Mouse (Mus musculus): ENCODE results near the gene Fopnl. TPM values are rescaled to one million over a fixed set of nuclear protein-coding genes. Genes with fewer than 3 reads are reported as not detected.

The Fopnl gene
- polyA plus RNA-seq, 1 experiment from 2014 or later: 164 TPM

DNA sequence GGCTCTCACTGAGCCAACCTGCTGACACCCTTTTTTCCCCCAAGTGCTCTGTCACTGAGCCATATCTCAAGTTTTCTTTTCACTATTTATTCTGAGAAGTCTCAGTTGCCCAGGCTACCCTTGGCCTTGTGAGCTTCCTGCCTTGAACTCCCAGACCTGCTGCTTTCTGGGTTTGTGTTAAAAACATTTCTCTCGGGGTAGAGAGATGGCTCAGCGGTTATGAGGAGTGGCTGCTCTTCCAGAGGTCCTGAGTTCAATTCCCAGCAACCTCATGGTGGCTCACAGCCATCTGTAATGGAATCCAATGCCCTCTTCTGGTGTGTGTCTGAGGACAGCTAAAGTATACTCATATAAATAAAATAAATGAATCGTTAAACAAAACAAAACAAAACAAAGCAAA lies 35.0 kb upstream of the Fopnl start:
- Histone ChIP-seq H3K4me1 (no peaks in the 10 kb centered on the region), H3K9me3 (no peaks in the 10 kb centered on the region), H3K4me2 (no peak overlapping the region), H3K9ac (no peak overlapping the region), H3K36me3 (no peaks in the 10 kb centered on the region), H3K27ac (no peak overlapping the region), H3K27me3 (no peaks in the 10 kb centered on the region), H3K4me3 (no peak overlapping the region)
- WGBS: 72% methylated on average over 3 of the region's 3 CpGs
- no peak for ATAC-seq (ENCODE audit: borderline replicate concordance, extremely low read depth, low FRiP score, low TSS enrichment)

DNA sequence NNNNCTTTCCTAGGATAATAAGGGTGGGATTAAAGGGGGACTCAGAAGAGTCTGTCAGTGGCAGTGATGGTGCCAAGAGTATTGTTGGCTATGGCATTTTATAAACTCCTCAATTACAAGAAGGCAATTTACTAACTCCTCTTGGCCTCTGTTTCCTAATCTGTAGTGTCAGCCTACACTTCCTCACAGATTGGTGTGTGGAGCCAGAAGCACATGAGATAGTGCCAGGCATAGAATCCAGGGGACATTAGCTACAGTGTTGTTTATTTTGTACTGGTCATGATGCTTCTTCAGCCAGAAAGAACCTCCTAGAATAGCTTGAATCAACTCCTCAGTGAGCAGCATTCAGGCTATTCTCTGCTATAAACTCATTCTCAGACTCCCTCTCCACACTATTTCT lies 34.4 kb upstream of the Fopnl start:
- Histone ChIP-seq H3K36me3 (no peaks in the 10 kb centered on the region), H3K27me3 (no peaks in the 10 kb centered on the region), H3K9ac (no peak overlapping the region), H3K4me2 (no peak overlapping the region), H3K27ac (no peak overlapping the region), H3K9me3 (no peaks in the 10 kb centered on the region), H3K4me3 (no peak overlapping the region), H3K4me1 (no peaks in the 10 kb centered on the region)
- ATAC-seq (ENCODE audit: borderline replicate concordance, extremely low read depth, low FRiP score, low TSS enrichment): no peak

DNA sequence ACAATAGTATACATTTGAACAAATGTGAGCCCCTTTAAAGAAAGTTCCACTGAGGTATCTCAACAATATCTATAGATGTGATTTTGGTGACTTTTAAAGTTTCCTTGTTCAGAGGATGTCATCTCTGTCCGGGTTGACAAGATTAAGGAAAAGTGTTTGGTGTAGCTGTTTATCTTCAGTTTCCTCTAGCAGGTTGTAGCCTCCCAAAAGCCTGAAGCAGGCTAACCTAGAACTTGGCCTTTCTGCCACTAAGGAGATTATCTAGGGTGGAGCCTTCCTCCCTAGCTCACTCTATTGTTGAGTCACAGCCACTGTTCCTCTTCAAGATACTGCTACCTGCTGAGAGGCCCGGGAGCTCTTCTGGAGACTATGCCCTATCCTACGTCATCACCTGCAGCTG lies 27.8 kb upstream of the Fopnl start:
- H3K4me2 ChIP-seq: no peak overlapping the region
- H3K27ac ChIP-seq: no peak overlapping the region
- ATAC-seq (ENCODE audit: borderline replicate concordance, extremely low read depth, low FRiP score, low TSS enrichment): no peak
- H3K36me3 ChIP-seq: no peaks in the 10 kb centered on the region
- H3K27me3 ChIP-seq: no peaks in the 10 kb centered on the region
- WGBS: 67% methylated on average over 3 of the region's 3 CpGs
- no peak overlapping the region for H3K9ac ChIP-seq
- no peaks in the 10 kb centered on the region for H3K9me3 ChIP-seq
- H3K4me3 ChIP-seq: no peak overlapping the region
- no peaks in the 10 kb centered on the region for H3K4me1 ChIP-seq

DNA sequence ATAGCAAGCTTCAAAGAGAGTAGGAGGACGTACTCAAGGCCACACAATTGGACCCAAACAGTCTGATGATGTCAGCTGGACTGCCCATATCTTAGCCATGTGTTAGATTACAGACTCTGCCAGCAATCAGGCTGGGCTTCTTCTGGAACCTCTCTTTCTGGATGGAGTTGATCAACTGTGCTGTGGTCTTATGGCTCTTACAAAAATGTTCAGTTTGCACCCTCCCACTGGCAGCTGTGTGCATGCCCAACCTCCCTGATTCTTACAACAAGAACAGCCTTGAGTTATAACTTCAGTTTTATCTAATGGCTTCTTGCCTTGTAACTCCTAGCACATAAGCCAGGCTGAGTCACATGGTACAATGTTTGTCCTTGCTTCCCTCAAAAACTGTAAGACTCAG lies 11.0 kb upstream of the Fopnl start:
- Histone ChIP-seq H3K4me3 (no peak overlapping the region), H3K4me1 (no peaks in the 10 kb centered on the region), H3K36me3 (no peaks in the 10 kb centered on the region), H3K27ac (no peak overlapping the region), H3K9me3 (no peaks in the 10 kb centered on the region), H3K9ac (no peak overlapping the region), H3K4me2 (no peak overlapping the region), H3K27me3 (no peaks in the 10 kb centered on the region)
- no peak for ATAC-seq (ENCODE audit: borderline replicate concordance, extremely low read depth, low FRiP score, low TSS enrichment)
- WGBS: 46% methylated on average over 1 of the region's 1 CpGs

DNA sequence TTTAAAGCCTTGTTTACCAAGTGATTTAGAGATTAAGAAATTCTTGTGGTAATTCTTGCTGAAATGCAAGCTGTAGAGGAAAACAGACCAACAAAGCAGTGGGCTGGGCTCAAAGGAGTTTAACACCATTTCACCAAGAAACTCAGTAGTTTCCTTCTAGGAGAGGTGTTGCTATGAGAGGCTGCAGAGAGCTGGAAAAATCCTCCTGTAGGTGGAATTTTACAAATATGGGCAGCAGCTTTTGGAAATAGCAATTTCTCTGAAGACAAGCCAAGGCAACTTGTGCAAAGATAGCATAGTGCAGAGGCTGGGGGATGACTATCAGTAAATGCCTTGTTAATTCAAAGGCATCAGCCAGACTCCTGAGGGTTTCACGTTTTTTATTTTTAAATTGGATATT lies 3.3 kb upstream of the Fopnl start:
- Histone ChIP-seq H3K4me1 (peaks cover 12% of the 10 kb centered on the region), H3K27me3 (no peaks in the 10 kb centered on the region), H3K4me3 (no peak overlapping the region), H3K36me3 (no peaks in the 10 kb centered on the region), H3K4me2 (no peak overlapping the region), H3K9me3 (no peaks in the 10 kb centered on the region), H3K9ac (no peak overlapping the region), H3K27ac (no peak overlapping the region)
- no peak for ATAC-seq (ENCODE audit: borderline replicate concordance, extremely low read depth, low FRiP score, low TSS enrichment)
- WGBS: 43% methylated on average over 1 of the region's 1 CpGs

DNA sequence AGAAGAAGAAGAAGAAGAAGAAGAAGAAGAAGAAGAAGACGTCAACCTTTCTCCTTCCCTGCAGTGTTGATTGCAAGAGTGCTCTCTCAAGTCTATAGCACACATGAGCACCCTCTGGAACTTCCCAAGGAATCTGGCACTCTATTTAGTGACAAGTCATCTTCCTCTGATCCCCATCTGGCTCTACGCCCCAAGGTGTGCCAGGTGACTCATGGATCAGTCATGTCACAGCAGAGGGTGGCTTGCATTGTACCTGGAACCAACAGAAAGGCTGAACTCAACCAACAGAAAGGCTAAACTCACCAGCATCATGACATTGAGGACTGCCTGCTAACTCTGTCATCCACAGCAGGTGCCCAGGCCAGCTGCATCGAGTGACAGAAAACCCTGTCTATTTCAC lies 2.5 kb upstream of the Fopnl start:
- WGBS: 89% methylated on average over 3 of the region's 3 CpGs
- H3K4me3 ChIP-seq: no peak overlapping the region
- H3K9ac ChIP-seq: no peak overlapping the region
- ATAC-seq (ENCODE audit: borderline replicate concordance, extremely low read depth, low FRiP score, low TSS enrichment): no peak
- no peak overlapping the region for H3K27ac ChIP-seq
- no peak overlapping the region for H3K4me2 ChIP-seq
- no peaks in the 10 kb centered on the region for H3K27me3 ChIP-seq
- H3K4me1 ChIP-seq: peaks cover 13% of the 10 kb centered on the region
- no peaks in the 10 kb centered on the region for H3K9me3 ChIP-seq
- no peaks in the 10 kb centered on the region for H3K36me3 ChIP-seq

DNA sequence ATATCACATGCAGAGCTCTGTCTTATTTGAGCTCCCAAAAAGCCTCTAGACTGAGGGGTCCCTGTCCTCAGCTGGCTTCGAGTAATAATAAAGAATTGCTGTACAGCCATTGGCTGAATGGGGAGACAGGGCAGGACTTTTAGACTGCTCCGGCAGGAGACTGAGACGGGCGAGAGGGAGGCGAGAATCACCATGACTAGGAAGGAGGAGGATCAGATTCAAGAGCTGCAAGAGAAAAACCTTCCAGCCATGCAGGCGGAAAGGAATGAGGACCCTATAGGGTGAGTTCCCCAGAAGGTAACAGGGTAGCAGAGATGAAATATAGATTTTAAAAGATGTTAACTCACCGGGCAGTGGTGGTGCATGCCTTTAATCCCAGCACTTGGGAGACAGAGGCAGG lies 4.3 kb downstream of the Fopnl start:
- peaks cover 54% of the 10 kb centered on the region for H3K36me3 ChIP-seq
- ATAC-seq (ENCODE audit: borderline replicate concordance, extremely low read depth, low FRiP score, low TSS enrichment): no peak
- no peaks in the 10 kb centered on the region for H3K27me3 ChIP-seq
- peaks cover 13% of the 10 kb centered on the region for H3K4me1 ChIP-seq
- H3K27ac ChIP-seq: no peak overlapping the region
- no peak overlapping the region for H3K9ac ChIP-seq
- 89% methylated on average over 7 of the region's 7 CpGs for WGBS
- H3K4me3 ChIP-seq: no peak overlapping the region
- H3K4me2 ChIP-seq: no peak overlapping the region
- no peaks in the 10 kb centered on the region for H3K9me3 ChIP-seq

DNA sequence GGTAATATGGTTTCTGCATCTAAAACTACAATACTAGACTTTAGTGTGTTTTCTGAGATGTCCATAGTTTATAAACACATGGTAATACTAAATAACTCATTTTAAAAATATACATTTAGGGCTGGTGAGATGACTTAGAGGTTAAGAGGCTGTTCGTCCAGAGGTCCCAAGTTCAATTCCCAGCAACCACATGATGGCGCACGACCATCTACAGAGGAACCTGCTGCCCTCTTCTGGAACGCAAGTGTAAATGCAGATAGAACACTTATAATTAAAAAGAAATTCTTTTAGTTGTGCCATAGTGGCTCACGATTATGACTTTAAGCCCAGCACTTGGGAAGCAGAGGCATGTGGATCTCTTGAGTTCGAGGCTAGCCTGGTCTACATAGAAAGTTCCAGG lies 5.8 kb downstream of the Fopnl start:
- H3K4me2 ChIP-seq: no peak overlapping the region
- no peaks in the 10 kb centered on the region for H3K27me3 ChIP-seq
- no peaks in the 10 kb centered on the region for H3K9me3 ChIP-seq
- no peak overlapping the region for H3K4me3 ChIP-seq
- no peak overlapping the region for H3K9ac ChIP-seq
- peaks cover 69% of the 10 kb centered on the region for H3K36me3 ChIP-seq
- H3K27ac ChIP-seq: no peak overlapping the region
- ATAC-seq (ENCODE audit: borderline replicate concordance, extremely low read depth, low FRiP score, low TSS enrichment): no peak
- 48% methylated on average over 6 of the region's 6 CpGs for WGBS
- peaks cover 10% of the 10 kb centered on the region for H3K4me1 ChIP-seq

DNA sequence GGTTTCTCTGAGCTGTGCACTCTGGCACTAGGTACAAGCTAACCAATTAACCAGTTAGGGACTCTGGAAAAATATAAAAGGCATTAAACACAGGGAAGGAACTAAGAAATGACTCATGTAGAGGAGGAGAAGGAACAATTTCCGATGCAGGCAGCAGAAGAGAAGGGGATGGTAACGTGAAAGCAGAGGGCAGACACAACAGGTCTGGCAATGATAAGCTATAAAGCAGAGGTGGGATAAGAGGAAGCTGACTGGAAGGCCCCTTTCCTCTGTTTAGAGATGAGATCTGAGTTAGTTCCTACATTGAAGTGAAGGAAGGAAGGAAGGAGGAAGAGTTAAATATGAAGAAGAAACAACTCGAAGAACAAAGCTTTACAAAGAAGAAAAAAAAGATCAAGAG lies 7.4 kb downstream of the Fopnl start:
- Histone ChIP-seq H3K4me2 (no peak overlapping the region), H3K27ac (no peak overlapping the region), H3K36me3 (peaks cover 74% of the 10 kb centered on the region), H3K9ac (no peak overlapping the region), H3K27me3 (no peaks in the 10 kb centered on the region), H3K9me3 (no peaks in the 10 kb centered on the region), H3K4me3 (no peak overlapping the region), H3K4me1 (no peaks in the 10 kb centered on the region)
- 54% methylated on average over 3 of the region's 3 CpGs for WGBS
- ATAC-seq (ENCODE audit: borderline replicate concordance, extremely low read depth, low FRiP score, low TSS enrichment): no peak

DNA sequence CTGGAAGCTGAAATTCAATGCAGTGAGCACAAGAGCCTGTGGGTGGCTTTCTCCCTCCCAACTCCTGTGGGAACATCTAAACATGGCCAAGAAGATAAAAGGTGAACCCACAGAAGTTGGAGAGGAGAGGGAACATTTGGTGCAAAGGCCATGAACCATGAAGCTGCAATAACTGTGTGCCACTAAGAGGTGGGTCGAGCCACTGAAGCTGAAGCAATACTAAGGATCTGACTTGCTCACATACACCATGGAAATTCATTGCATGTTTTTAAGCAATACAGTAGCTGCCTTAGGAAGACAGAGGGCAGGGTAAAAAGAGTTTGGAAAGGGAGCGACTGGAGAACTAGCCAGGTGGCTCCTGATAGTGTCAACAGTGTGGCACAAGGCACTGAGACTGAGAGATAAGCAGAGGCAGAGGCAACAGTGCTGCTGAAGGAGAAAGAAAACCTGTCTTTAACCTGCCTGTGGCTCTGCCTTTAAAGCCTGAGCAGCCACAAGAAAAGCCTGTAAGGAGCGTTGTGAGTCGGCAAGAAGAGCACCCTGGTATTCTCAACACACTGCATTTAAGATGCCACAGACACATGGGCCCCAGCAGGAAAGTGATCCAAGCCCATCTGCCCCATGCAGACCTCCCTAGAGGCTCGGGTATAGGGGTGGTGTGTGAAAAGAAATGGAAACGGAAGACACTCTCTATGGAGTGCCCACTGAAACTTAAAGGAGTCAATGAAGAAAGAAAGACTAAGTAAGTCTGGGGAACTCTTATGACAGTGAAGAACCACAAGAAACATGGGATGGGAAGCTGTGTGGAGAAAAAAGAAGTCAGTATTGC lies 8.7 kb downstream of the Fopnl start:
- Histone ChIP-seq H3K4me1 (no peaks in the 10 kb centered on the region), H3K4me3 (no peak overlapping the region), H3K27me3 (no peaks in the 10 kb centered on the region), H3K9ac (no peak overlapping the region), H3K9me3 (no peaks in the 10 kb centered on the region), H3K4me2 (no peak overlapping the region), H3K36me3 (peaks cover 76% of the 10 kb centered on the region), H3K27ac (no peak overlapping the region)
- ATAC-seq (ENCODE audit: borderline replicate concordance, extremely low read depth, low FRiP score, low TSS enrichment): no peak
- 86% methylated on average over 6 of the region's 6 CpGs for WGBS

DNA sequence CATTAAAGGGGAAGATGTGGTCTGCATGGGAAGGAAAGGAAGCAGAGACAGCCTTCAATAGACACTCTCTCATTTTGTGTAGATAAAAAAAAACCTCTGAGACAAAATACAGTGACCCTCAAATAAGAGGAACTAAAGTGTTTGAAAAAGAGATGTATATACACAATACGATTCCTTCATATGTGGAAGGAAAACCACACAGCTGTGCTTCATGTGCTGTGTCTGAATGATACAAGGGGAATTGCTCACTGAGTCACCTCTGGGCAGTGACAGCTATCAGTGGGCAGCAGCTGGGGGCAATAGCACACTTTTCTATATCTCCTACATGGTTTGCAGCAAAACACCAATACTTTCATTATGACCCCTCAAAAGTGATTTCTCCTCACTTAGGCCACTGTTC lies 9.8 kb downstream of the Fopnl start:
- peaks cover 74% of the 10 kb centered on the region for H3K36me3 ChIP-seq
- H3K4me1 ChIP-seq: no peaks in the 10 kb centered on the region
- H3K4me3 ChIP-seq: no peak overlapping the region
- H3K4me2 ChIP-seq: no peak overlapping the region
- no peak for ATAC-seq (ENCODE audit: borderline replicate concordance, extremely low read depth, low FRiP score, low TSS enrichment)
- no peak overlapping the region for H3K27ac ChIP-seq
- no peaks in the 10 kb centered on the region for H3K9me3 ChIP-seq
- no peak overlapping the region for H3K9ac ChIP-seq
- 85% methylated on average over 1 of the region's 1 CpGs for WGBS
- H3K27me3 ChIP-seq: no peaks in the 10 kb centered on the region

DNA sequence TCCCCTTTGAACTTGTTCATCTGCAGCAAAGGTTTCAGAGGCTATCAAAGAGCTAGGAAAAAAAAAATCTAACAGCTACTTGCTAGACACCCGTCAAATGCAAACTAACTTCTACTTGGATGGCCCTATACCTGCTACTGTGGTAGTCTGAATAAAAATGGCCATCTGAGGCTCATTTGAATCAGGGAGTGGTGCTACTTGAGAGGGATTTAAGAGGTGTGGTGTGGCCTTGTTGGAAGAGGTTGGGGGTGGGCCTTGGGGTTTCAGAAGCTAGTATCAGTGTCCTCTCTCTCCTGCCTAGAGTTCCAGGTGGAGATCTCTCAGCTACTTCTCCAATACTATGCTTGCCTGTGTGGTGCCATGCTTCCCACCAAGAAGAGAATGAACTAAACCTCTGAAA lies 10.8 kb downstream of the Fopnl start:
- no peak overlapping the region for H3K4me3 ChIP-seq
- no peak overlapping the region for H3K4me2 ChIP-seq
- no peak overlapping the region for H3K9ac ChIP-seq
- H3K4me1 ChIP-seq: no peaks in the 10 kb centered on the region
- WGBS: 84% methylated on average over 1 of the region's 1 CpGs
- H3K27me3 ChIP-seq: no peaks in the 10 kb centered on the region
- H3K36me3 ChIP-seq: peaks cover 73% of the 10 kb centered on the region
- H3K27ac ChIP-seq: no peak overlapping the region
- no peaks in the 10 kb centered on the region for H3K9me3 ChIP-seq
- ATAC-seq (ENCODE audit: borderline replicate concordance, extremely low read depth, low FRiP score, low TSS enrichment): no peak

DNA sequence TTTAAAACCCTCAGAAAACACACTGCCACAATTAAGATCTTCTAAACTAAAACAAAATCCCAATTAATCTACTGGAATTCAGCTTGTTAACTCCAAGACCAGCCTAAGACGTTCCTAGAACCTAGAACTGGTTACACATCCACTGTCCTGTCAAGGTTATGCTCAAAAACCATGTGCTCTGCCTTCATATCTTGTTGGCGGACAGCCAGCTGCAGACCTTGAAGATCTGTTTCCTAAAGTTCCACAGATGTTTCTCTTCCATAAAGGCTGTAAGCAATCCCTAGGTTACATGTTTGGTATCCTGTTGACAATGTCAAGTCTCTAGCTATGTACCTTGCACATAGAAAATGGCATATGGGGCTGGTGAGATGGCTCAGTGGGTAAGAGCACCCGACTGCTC lies 12.4 kb downstream of the Fopnl start:
- Histone ChIP-seq H3K27me3 (no peaks in the 10 kb centered on the region), H3K9me3 (no peaks in the 10 kb centered on the region), H3K4me1 (no peaks in the 10 kb centered on the region), H3K36me3 (peaks cover 75% of the 10 kb centered on the region), H3K27ac (no peak overlapping the region), H3K4me2 (no peak overlapping the region), H3K4me3 (no peak overlapping the region), H3K9ac (no peak overlapping the region)
- ATAC-seq (ENCODE audit: borderline replicate concordance, extremely low read depth, low FRiP score, low TSS enrichment): no peak
- 73% methylated on average over 3 of the region's 3 CpGs for WGBS
